Mouse (Mus musculus): ENCODE data around the gene Gm11027.

The Gm11027 gene

Small RNA genes lying within 50 kb of the gene (microRNA-seq; reads per million reads assigned to microRNA genes)
- gene Gm23190, result 0 reads per million in 2 experiments
